Mouse (Mus musculus) 416B (cell line): ENCODE results near the gene Papln.
A peak's percentile ranks its signal among the peaks of the same experiment; 100 is the strongest.

ENCODE experiments used
- DNase-seq: peaks from one replicate; pipeline ENCODE4 v3.0.0; 2011; ENCODE audit warnings: low read depth

Papln gene

GRCm38 (mm10) chr12:83830424-83830823 lies 67.0 kb downstream of the Papln start:
- DNase-seq: no peak

GRCm38 (mm10) chr12:83833979-83834378 lies 70.5 kb downstream of the Papln start:
- DNase-seq: peak; percentile 57

- DNase-seq: no peak
Measured at GRCm38 (mm10) chr12:83841409-83842190, 78.2 kb downstream of the Papln start.
